Mouse (Mus musculus) forebrain, embryonic 15.5 days (tissue): ENCODE data around the gene Nav1. TPM values are rescaled to one million over a fixed set of nuclear protein-coding genes. Genes with fewer than 3 reads are reported as not detected.

Experiments
- ATAC-seq: fragments of 200-750 bp; cut with Nextera tagmentation; replicated peaks from 2 replicates; pipeline ENCODE4 v1.8.0; 2017; ENCODE audit warnings: mild to moderate bottlenecking, moderate TSS enrichment, moderate library complexity
- H3K27ac ChIP-seq: fragments of 300-500 bp; sonication (generic); replicated peaks from 2 replicates; pipeline ENCODE4 v1.5.1; 2015; ENCODE audit warnings: mild to moderate bottlenecking, inconsistent platforms
- H3K27me3 ChIP-seq: fragments of 300-500 bp; sonication (generic); 2 replicates; pipeline ENCODE4 v1.6.1; 2015; ENCODE audit warnings: inconsistent platforms
- H3K36me3 ChIP-seq: fragments of 300-500 bp; sonication (generic); 2 replicates; pipeline ENCODE4 v1.6.1; 2015; ENCODE audit warnings: mild to moderate bottlenecking, inconsistent platforms
- H3K4me1 ChIP-seq: fragments of 300-500 bp; sonication (generic); 2 replicates; pipeline ENCODE4 v1.6.1; 2015; ENCODE audit warnings: inconsistent platforms
- H3K4me2 ChIP-seq: fragments of 300-500 bp; sonication (generic); replicated peaks from 2 replicates; pipeline ENCODE4 v1.6.1; 2015; ENCODE audit warnings: mild to moderate bottlenecking, inconsistent platforms
- H3K4me3 ChIP-seq: fragments of 300-500 bp; sonication (generic); 2 replicates; pipeline ENCODE4 v1.5.1; 2015; ENCODE audit warnings: mild to moderate bottlenecking, inconsistent platforms
- H3K9ac ChIP-seq: fragments of 300-500 bp; sonication (generic); replicated peaks from 2 replicates; pipeline ENCODE4 v1.6.1; 2015; ENCODE audit warnings: mild to moderate bottlenecking, inconsistent platforms
- H3K9me3 ChIP-seq: fragments of 300-500 bp; sonication (generic); 2 replicates; pipeline ENCODE4 v1.6.1; 2016; ENCODE audit warnings: inconsistent platforms
- WGBS: fragments of 180-500 bp; shearing (Covaris S2); methylation state at CpG from one replicate; pipeline ENCODE4 v1.1.7; 2015; ENCODE audit warnings: mixed read lengths; 5-methylcytosine and 5-hydroxymethylcytosine counted together
- polyA plus RNA-seq: library from polyadenylated mRNA; unstranded; fragments of >200 nt; fragmentation: Nextera tagmentation; extraction: Ambion mirVana; gene quantifications from 2 replicates; pipeline ENCODE4 v1.2.1, GENCODE M21; 2015

Nav1 gene
- polyA plus RNA-seq, 1 experiment from 2014 or later = 48.1 TPM

- peaks cover 8% of the 10 kb centered on the region; the same call in 1 of the 2 replicates for H3K36me3 ChIP-seq
- H3K4me3 ChIP-seq = no peak overlapping the region
- no peaks in the 10 kb centered on the region for H3K9me3 ChIP-seq
- peaks cover 12% of the 10 kb centered on the region for H3K4me1 ChIP-seq
- no peak for ATAC-seq
- H3K27ac ChIP-seq = no peak overlapping the region
- no peak overlapping the region for H3K4me2 ChIP-seq
- WGBS = 79% methylated on average over 12 of the region's 12 CpGs
- H3K9ac ChIP-seq = no peak overlapping the region
- no peaks in the 10 kb centered on the region for H3K27me3 ChIP-seq
These were observed 68.4 kb downstream of the Nav1 start for GRCm38 (mm10) chr1:135538441-135539265.

- no peak overlapping the region for H3K4me2 ChIP-seq
- H3K36me3 ChIP-seq = peaks cover 15% of the 10 kb centered on the region; the same call in 1 of the 2 replicates
- H3K27me3 ChIP-seq = no peaks in the 10 kb centered on the region
- WGBS = 96% methylated on average over 7 of the region's 7 CpGs
- no peak overlapping the region for H3K27ac ChIP-seq
- H3K4me3 ChIP-seq = no peak overlapping the region
- H3K9ac ChIP-seq = no peak overlapping the region
- H3K4me1 ChIP-seq = peaks cover 7% of the 10 kb centered on the region
- no peaks in the 10 kb centered on the region for H3K9me3 ChIP-seq
- ATAC-seq = no peak
These were observed 70.3 kb downstream of the Nav1 start for GRCm38 (mm10) chr1:135536822-135537221.

GRCm38 (mm10) chr1:135536326-135536725 is 70.8 kb downstream of the Nav1 start:
- Histone ChIP-seq H3K4me2 (no peak overlapping the region), H3K27me3 (no peaks in the 10 kb centered on the region), H3K36me3 (peaks cover 18% of the 10 kb centered on the region; the same call in 1 of the 2 replicates), H3K27ac (no peak overlapping the region), H3K4me3 (no peak overlapping the region), H3K9me3 (no peaks in the 10 kb centered on the region), H3K4me1 (peaks cover 7% of the 10 kb centered on the region), H3K9ac (no peak overlapping the region)
- 51% methylated on average over 2 of the region's 2 CpGs for WGBS
- no peak for ATAC-seq

- H3K27ac ChIP-seq = no peak overlapping the region
- peaks cover 7% of the 10 kb centered on the region for H3K4me1 ChIP-seq
- H3K4me2 ChIP-seq = no peak overlapping the region
- H3K4me3 ChIP-seq = no peak overlapping the region
- H3K9ac ChIP-seq = no peak overlapping the region
- ATAC-seq = no peak
- WGBS = 57% methylated on average over 4 of the region's 4 CpGs
- H3K36me3 ChIP-seq = peaks cover 18% of the 10 kb centered on the region; the same call in 1 of the 2 replicates
- H3K27me3 ChIP-seq = no peaks in the 10 kb centered on the region
- no peaks in the 10 kb centered on the region for H3K9me3 ChIP-seq
These were observed 71.8 kb downstream of the Nav1 start for GRCm38 (mm10) chr1:135535256-135535655.

GRCm38 (mm10) chr1:135534782-135535181 is 72.3 kb downstream of the Nav1 start:
- Histone ChIP-seq H3K27me3 (no peaks in the 10 kb centered on the region), H3K36me3 (peaks cover 18% of the 10 kb centered on the region; the same call in 1 of the 2 replicates), H3K4me2 (no peak overlapping the region), H3K4me1 (peaks cover 5% of the 10 kb centered on the region; the same call in 1 of the 2 replicates), H3K9me3 (no peaks in the 10 kb centered on the region), H3K27ac (no peak overlapping the region), H3K9ac (no peak overlapping the region), H3K4me3 (no peak overlapping the region)
- WGBS = 62% methylated on average over 4 of the region's 4 CpGs
- ATAC-seq = no peak

- H3K4me1 ChIP-seq = peaks cover 5% of the 10 kb centered on the region; the same call in 1 of the 2 replicates
- 94% methylated on average over 4 of the region's 4 CpGs for WGBS
- ATAC-seq = no peak
- H3K36me3 ChIP-seq = peaks cover 18% of the 10 kb centered on the region; the same call in 1 of the 2 replicates
- no peak overlapping the region for H3K4me3 ChIP-seq
- no peak overlapping the region for H3K9ac ChIP-seq
- H3K27ac ChIP-seq = no peak overlapping the region
- no peak overlapping the region for H3K4me2 ChIP-seq
- no peaks in the 10 kb centered on the region for H3K27me3 ChIP-seq
- no peaks in the 10 kb centered on the region for H3K9me3 ChIP-seq
These were observed 73.0 kb downstream of the Nav1 start for GRCm38 (mm10) chr1:135534070-135534469.

GRCm38 (mm10) chr1:135532383-135532782 is 74.7 kb downstream of the Nav1 start:
- Histone ChIP-seq H3K4me1 (no peaks in the 10 kb centered on the region), H3K4me3 (no peak overlapping the region), H3K27me3 (no peaks in the 10 kb centered on the region), H3K9me3 (no peaks in the 10 kb centered on the region), H3K27ac (no peak overlapping the region), H3K9ac (no peak overlapping the region), H3K4me2 (no peak overlapping the region), H3K36me3 (peaks cover 24% of the 10 kb centered on the region; the same call in 1 of the 2 replicates)
- 92% methylated on average over 23 of the region's 23 CpGs for WGBS
- ATAC-seq = no peak; the same call in 1 of the 2 replicates

- Histone ChIP-seq H3K9ac (no peak overlapping the region), H3K27me3 (no peaks in the 10 kb centered on the region), H3K27ac (no peak overlapping the region), H3K9me3 (no peaks in the 10 kb centered on the region), H3K4me2 (no peak overlapping the region), H3K4me1 (no peaks in the 10 kb centered on the region), H3K4me3 (no peak overlapping the region), H3K36me3 (peaks cover 24% of the 10 kb centered on the region; the same call in 1 of the 2 replicates)
- 88% methylated on average over 6 of the region's 6 CpGs for WGBS
- ATAC-seq = no peak
These were observed 75.1 kb downstream of the Nav1 start for GRCm38 (mm10) chr1:135531981-135532380.

- H3K9ac ChIP-seq = no peak overlapping the region
- no peak for ATAC-seq
- no peak overlapping the region for H3K4me2 ChIP-seq
- 66% methylated on average over 10 of the region's 10 CpGs for WGBS
- H3K27ac ChIP-seq = no peak overlapping the region
- no peak overlapping the region for H3K4me3 ChIP-seq
- H3K27me3 ChIP-seq = no peaks in the 10 kb centered on the region
- H3K4me1 ChIP-seq = no peaks in the 10 kb centered on the region
- H3K36me3 ChIP-seq = peaks cover 21% of the 10 kb centered on the region; the same call in 1 of the 2 replicates
- H3K9me3 ChIP-seq = no peaks in the 10 kb centered on the region
These were observed 76.0 kb downstream of the Nav1 start for GRCm38 (mm10) chr1:135531081-135531480.

GRCm38 (mm10) chr1:135524518-135524860 is 82.6 kb downstream of the Nav1 start:
- Histone ChIP-seq H3K4me1 (peaks cover 24% of the 10 kb centered on the region), H3K27ac (peak overlapping the region; percentile 39), H3K27me3 (no peaks in the 10 kb centered on the region), H3K9me3 (no peaks in the 10 kb centered on the region), H3K9ac (no peak overlapping the region), H3K4me3 (no peak overlapping the region), H3K4me2 (no peak overlapping the region), H3K36me3 (peaks cover 6% of the 10 kb centered on the region; the same call in 1 of the 2 replicates)
- WGBS = 56% methylated on average over 4 of the region's 4 CpGs
- ATAC-seq = no peak

GRCm38 (mm10) chr1:135523780-135524517 is 83.1 kb downstream of the Nav1 start:
- no peaks in the 10 kb centered on the region for H3K27me3 ChIP-seq
- 82% methylated on average over 12 of the region's 12 CpGs for WGBS
- ATAC-seq = peak; percentile 27; the same call in 1 of the 2 replicates
- peaks cover 6% of the 10 kb centered on the region; the same call in 1 of the 2 replicates for H3K36me3 ChIP-seq
- H3K9ac ChIP-seq = no peak overlapping the region
- H3K4me3 ChIP-seq = no peak overlapping the region
- H3K4me2 ChIP-seq = no peak overlapping the region
- no peaks in the 10 kb centered on the region for H3K9me3 ChIP-seq
- H3K4me1 ChIP-seq = peaks cover 29% of the 10 kb centered on the region
- peak overlapping the region; percentile 39 for H3K27ac ChIP-seq

- no peak for ATAC-seq
- no peaks in the 10 kb centered on the region for H3K9me3 ChIP-seq
- H3K9ac ChIP-seq = no peak overlapping the region
- H3K4me3 ChIP-seq = no peak overlapping the region
- 88% methylated on average over 2 of the region's 2 CpGs for WGBS
- no peak overlapping the region for H3K4me2 ChIP-seq
- no peaks in the 10 kb centered on the region for H3K27me3 ChIP-seq
- peaks cover 6% of the 10 kb centered on the region; the same call in 1 of the 2 replicates for H3K36me3 ChIP-seq
- H3K27ac ChIP-seq = no peak overlapping the region
- peaks cover 35% of the 10 kb centered on the region for H3K4me1 ChIP-seq
These were observed 83.8 kb downstream of the Nav1 start for GRCm38 (mm10) chr1:135523344-135523743.
